Mouse (Mus musculus): ENCODE data around the gene Ints12. TPM values are rescaled to one million over a fixed set of nuclear protein-coding genes. Genes with fewer than 3 reads are reported as not detected.

Gene Ints12
- polyA plus RNA-seq (2014; fragmentation: Illumina TruSeq; extraction: RNeasy Lipid Tissue Mini Kit (QIAGEN cat#74804); ENCODE audit: low read depth, low replicate concordance), result 12.0 TPM

DNA sequence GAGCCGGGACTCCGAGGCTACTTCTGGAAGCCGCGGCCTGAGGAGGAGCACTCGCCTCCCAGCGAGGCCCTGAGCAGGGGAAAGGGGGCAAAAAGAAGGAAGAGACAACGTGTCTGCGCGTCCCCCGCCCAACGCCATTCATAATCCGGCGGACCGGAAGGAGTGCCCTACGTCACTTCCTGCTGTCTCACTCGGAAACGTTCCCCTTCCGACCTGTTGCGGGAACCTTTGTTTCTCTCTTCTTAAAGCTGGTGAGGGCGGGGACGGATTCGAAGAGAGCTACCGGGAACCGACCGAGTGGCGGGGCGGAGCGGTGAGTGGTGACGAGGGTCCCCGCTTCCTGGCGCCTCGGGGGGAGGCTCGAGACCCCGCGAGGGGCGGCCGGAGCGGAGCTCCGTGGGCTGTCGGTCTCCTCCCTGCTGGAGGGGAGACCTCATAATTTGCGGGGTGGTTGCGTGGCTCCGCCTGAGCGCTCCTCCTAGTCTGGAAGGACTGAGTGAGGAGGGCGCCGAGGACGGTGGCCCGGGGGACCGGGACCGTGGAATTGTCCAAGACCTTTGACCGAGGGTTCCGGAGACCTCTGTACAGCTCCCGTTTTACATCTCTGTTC is at the start of gene Ints12, which contains the start of gene Gstcd:
TSS of gene Ints12 (plus strand) at position 177 of the 610 bp plus-strand sequence.
TSS of gene Gstcd (minus strand) at position 370 of the 610 bp plus-strand sequence.

Other genes with a start within 250 kb of the Ints12 start
- gene Npnt, start 141.5 kb upstream of the Ints12 start, polyA plus RNA-seq (2014; fragmentation: Illumina TruSeq; extraction: RNeasy Lipid Tissue Mini Kit (QIAGEN cat#74804); ENCODE audit: low read depth, low replicate concordance), result 15.5 TPM
- 7.4 TPM for gene Gstcd, start 193 bp downstream of the Ints12 start, polyA plus RNA-seq (2014; fragmentation: Illumina TruSeq; extraction: RNeasy Lipid Tissue Mini Kit (QIAGEN cat#74804); ENCODE audit: low read depth, low replicate concordance)
- 5.7 TPM for gene Arhgef38, start 143.1 kb downstream of the Ints12 start, polyA plus RNA-seq (2014; fragmentation: Illumina TruSeq; extraction: RNeasy Lipid Tissue Mini Kit (QIAGEN cat#74804); ENCODE audit: low read depth, low replicate concordance)
- gene Ppa2, start 218.3 kb downstream of the Ints12 start, polyA plus RNA-seq (2014; fragmentation: Illumina TruSeq; extraction: RNeasy Lipid Tissue Mini Kit (QIAGEN cat#74804); ENCODE audit: low read depth, low replicate concordance), result 60.0 TPM

Measured in adipose tissue, adult 10 weeks (tissue).